Mouse (Mus musculus) brain, embryonic 14.5 days (tissue): Measurements from ENCODE around the gene Farp2. TPM values are rescaled to one million over a fixed set of nuclear protein-coding genes. Genes with fewer than 3 reads are reported as not detected.

ENCODE experiments used
- DNase-seq: peaks from one replicate; pipeline ENCODE4 v3.0.0-alpha.2; 2011; ENCODE audit warnings: low read depth
- CTCF ChIP-seq: fragments of 200-500 bp; IDR thresholded peaks from 2 replicates; pipeline ENCODE4 v1.5.1; 2012; ENCODE audit warnings: inconsistent platforms, mild to moderate bottlenecking, moderate library complexity, borderline replicate concordance; ENCODE audit not compliant: insufficient read depth, insufficient read length; ENCODE audit errors: extremely low read depth
- POLR2A ChIP-seq: fragments of 200-500 bp; IDR thresholded peaks from 2 replicates; pipeline ENCODE4 v1.6.1; 2012; ENCODE audit warnings: mild to moderate bottlenecking, inconsistent platforms, borderline replicate concordance; ENCODE audit not compliant: poor library complexity, insufficient read depth, insufficient read length, severe bottlenecking; ENCODE audit errors: extremely low read depth
- polyA plus RNA-seq: library from polyadenylated mRNA; depleted of rRNA; stranded (reverse); fragments of >200 nt; gene quantifications from 2 replicates; pipeline ENCODE4 v1.2.3, GENCODE M21; 2012

The Farp2 gene
- polyA plus RNA-seq, 1 experiment: 5.6 TPM

DNA sequence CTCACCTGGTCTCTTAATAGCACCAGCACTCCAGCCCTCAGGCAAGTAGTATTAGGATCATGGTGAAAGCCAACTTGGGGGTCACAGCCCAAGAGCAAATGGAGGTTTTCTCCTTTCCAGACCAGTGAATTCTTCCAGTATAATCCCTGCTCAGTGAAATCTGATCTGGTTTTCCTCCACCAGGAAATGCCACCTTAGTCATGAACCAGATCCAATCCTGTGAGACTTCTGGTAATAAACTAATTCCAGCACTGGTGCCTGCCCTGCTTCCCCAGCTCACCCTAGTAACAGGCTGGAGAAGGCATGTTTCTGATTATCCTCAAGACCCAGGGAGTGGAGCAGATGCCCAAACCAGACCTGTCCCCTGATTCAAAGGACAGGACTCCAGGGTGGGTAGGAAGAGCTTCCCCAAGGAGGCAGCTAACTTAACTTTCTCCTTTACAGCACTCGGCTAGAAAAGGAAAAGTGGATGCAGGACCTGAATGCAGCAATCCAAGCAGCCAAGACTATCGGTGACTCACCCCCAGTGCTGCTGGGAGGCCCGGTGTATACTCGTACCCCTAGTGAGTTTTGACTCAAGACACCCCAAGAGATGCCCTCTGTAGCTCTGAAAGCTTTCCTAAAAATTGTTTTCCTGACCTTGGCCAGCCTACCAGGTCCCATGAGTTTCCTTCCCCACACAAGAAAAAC, 106.3 kb downstream of the Farp2 start:
- TF ChIP-seq CTCF (no peak), POLR2A (no peak)
- DNase-seq: no peak

DNA sequence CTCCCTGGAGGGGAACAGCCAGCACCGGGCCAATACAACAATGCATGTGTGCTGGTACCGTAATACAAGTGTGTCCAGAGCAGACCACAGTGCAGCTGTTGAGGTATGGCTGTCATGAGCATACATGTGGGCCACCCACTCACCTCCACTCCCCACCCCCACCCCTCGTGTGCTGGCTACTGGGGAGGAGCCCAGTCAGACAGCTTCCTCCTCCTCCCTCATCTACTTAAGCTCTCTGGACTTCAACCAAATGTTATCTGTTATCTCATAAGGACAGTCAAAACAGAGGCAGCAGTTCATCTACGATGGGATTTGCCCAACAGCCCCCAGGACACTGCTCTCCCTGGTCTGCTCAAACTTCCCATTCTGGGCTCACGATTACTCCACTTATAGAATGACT, 107.1 kb downstream of the Farp2 start:
- no peak for TF ChIP-seq CTCF
- no peak for TF ChIP-seq POLR2A

DNA sequence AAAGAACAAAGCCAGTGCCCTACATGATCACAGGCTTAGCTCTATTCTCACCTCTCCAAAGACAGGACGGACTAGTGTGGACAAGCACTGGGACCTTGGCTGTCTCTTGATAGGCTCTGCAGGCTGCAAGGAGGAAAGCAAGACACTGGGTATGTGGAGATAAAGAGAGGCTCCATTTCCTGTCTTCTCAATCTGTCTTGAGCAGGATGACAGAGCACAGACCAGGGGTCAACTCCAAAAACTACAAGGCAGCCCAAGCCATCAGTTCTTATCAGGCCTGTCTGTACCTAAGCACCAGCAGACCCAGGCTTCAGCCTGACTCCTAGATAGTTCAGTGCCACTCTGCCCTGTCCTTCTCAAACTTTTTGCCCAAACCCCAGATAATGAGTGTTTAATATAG, 112.6 kb downstream of the Farp2 start:
- no peak for DNase-seq
- no peak for TF ChIP-seq CTCF
- TF ChIP-seq POLR2A: no peak

More for the DNA sequence above, 107.1 kb downstream of the Farp2 start:
- DNase-seq: no peak

DNA sequence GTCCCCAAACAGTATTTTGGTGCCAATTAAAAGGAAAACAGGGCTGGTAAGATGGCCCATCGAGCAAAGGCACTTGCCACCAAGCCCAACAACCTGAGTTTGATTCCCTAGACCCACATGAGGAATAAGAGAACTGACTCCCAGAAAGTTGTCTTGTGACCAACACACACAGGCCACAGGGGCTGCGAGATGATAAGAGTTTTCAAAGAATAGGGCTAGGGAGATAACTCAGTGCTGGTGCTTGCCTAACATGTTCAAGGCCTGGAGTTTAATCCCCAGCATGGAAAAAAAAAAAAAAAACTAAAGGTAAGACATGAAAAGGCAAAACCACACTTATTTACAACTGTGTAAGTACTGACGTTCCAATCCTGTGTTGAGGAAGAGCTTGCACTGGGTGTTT, 118.9 kb downstream of the Farp2 start:
- no peak for TF ChIP-seq POLR2A
- TF ChIP-seq CTCF: no peak
- no peak for DNase-seq

DNA sequence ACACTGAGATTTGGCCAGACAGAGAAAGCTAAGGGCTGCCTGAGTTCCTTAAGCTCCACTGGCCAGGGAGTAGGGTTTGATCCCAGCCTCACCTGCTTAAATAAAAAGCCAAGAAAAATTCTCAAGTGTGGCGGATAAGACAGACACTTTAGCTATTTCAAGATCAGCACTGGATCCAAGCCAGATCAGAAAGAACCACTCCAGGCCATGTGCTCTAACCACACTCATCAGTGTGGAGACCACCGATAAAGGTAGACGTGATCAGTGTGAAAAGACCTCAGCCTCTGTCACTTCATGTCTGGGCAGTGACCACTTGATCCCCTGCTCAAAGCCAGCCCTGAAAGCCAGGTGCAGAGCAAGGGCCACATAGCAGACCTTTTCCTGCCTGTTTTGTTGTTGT, 120.8 kb downstream of the Farp2 start:
- no peak for TF ChIP-seq POLR2A
- no peak for TF ChIP-seq CTCF
- no peak for DNase-seq

GRCm38 (mm10) chr1:93634481-93634891, 122.6 kb downstream of the Farp2 start:
- peak; percentile 67 for DNase-seq
- TF ChIP-seq POLR2A (no peak), CTCF (no peak)

- DNase-seq: no peak
- no peak for TF ChIP-seq CTCF
- TF ChIP-seq POLR2A: no peak
Measured at GRCm38 (mm10) chr1:93635091-93635579, 123.3 kb downstream of the Farp2 start.

GRCm38 (mm10) chr1:93635580-93636192, 123.8 kb downstream of the Farp2 start:
- TF ChIP-seq CTCF (no peak), POLR2A (peak; percentile 70)
- peak; percentile 100 for DNase-seq

DNA sequence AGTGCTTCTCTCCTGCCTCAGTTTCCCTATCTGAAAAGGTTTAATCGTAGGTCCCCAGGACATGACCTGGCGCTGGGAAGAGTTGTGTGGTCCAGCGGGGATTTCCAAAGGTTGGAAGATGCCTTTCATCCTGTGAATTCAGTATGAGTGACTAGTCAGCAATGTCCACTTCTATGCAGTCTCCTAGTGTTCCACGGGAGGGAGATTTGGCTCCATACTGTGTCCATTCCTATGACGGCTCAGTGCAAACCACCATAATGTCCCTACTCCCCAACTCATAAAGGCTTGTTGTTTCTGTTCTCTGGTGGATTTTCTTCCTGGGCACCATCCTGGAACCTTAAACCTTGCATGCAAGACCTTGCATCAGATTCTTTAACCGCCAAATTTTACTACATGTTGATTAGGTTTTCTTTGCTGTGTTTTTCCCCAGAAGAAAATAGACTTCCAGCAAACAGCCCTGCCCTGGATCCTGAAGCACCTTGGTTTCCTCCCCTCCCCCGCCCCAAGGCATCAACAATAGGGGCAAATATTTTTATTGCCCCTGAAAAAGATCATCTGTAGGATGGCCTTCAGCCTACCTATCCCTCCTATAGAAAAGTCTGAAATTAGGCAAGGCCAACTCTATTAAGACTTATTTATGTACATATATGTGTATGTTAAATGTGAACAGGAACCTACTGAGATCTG, 124.5 kb downstream of the Farp2 start:
- no peak for DNase-seq
- TF ChIP-seq POLR2A (no peak), CTCF (peak; percentile 26; the same call in 1 of the 2 replicates)

GRCm38 (mm10) chr1:93641978-93642377, 130.1 kb downstream of the Farp2 start:
- no peak for DNase-seq
- TF ChIP-seq POLR2A (no peak), CTCF (no peak)

DNA sequence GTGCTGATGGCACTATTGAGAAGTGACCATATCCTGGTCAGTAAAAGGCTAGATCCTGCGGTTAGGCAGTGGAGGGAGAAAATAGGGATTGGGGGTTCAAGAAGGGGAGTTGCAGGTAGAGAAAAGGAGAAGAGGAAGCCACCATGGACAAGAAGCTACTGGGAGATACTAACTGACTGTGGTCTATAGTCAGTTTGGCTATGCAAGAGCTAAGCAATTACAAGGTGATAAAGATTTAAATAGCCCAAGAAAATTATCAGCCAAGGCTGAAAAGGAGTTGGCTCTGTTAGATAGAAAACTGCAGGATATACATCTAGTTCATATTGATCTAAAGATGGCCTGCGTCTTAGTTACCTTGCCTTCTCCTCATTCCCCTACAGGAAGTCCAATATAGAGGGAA, 130.8 kb downstream of the Farp2 start:
- TF ChIP-seq POLR2A: no peak
- no peak for TF ChIP-seq CTCF
- no peak for DNase-seq
